Mouse (Mus musculus) layer of hippocampus, postnatal 10 days (tissue): ENCODE measurements around the gene Mccc1. TPM values are rescaled to one million over a fixed set of nuclear protein-coding genes. Genes with fewer than 3 reads are reported as not detected.

Experiments
- DNase-seq, 2 experiments: peaks; one replicate each; pipeline ENCODE4 v3.0.0; 2021; ENCODE audit warnings: low spot score in 2 of 2
- total RNA-seq, 2 experiments: library from RNA; stranded (reverse); gene quantifications; 2 replicates each; pipeline ENCODE4 v1.2.3; 2021

The Mccc1 gene
- total RNA-seq, 2 experiments from 2014 or later = 27.5 to 34.9 TPM

- no peak for DNase-seq
Measured at GRCm38 (mm10) chr3:35923495-35923894, 77.0 kb downstream of the Mccc1 start.

DNA sequence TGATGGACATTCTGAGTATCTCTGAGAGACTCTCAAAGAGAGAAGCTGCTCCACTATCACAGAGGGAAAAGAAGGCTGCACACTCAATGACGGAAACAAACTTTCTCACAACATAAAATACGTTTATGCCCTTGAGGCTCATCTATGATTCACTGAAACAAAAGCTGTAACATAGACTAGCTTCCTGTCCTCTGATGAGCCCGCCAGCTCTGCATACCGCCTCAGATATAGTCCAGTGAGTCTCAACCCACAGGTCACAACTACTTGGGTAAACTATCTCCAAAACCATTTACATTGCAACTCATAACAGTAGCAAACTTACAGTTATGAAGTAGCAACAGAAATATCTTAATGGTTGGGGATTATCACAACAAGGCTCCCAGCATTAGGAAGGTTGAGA is 78.0 kb downstream of the Mccc1 start:
- no peak for DNase-seq

- DNase-seq = no peak
Measured at GRCm38 (mm10) chr3:35918229-35918628, 82.2 kb downstream of the Mccc1 start.

Other genes starting within 250 kb of the Mccc1 start
- 100 to 1,000 TPM; 119 to 148 TPM for gene Atp11b, start 246.6 kb downstream of the Mccc1 start, total RNA-seq
- 10 to 100 TPM; 67.4 to 69.5 TPM for gene Dcun1d1, start 63.2 kb downstream of the Mccc1 start, total RNA-seq
- not detected for gene Ccdc144b, start 52.9 kb upstream of the Mccc1 start, total RNA-seq
- 10 to 100 TPM; 41.6 to 49.5 TPM for gene Acad9, start 65.3 kb upstream of the Mccc1 start, total RNA-seq
- gene D3Ertd254e, start 150.3 kb upstream of the Mccc1 start, total RNA-seq = 10 to 100 TPM; 17.6 to 18.6 TPM
- under 1 TPM; 0.47 to 0.98 TPM for gene Qrfpr, start 221.6 kb upstream of the Mccc1 start, total RNA-seq